Mouse (Mus musculus): ENCODE results near the gene Tnk2.

DNA sequence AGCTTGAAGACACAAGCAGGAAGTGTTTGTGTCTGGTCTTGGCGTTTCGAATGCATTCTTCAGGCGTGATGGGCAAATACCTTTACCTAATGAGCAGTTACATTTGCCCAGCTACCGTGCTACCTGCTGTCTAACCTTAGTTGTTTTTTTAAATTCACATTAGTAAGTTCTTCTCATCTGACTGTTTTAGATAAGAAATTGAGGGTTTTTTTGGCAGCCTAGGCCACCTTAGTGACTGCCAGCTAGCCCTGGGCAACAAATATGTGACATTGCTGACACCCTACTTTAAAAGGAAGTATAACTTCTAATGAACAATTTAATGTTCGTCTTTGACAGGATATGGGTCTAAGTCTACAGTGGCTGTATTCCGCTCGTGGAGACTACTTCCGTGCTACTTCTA lies 15.5 kb upstream of the Tnk2 start:
- no peak for TF ChIP-seq CTCF (IDR thresholded peaks at IDR 0.05; ENCODE audit: low read depth)
- no peak for TF ChIP-seq EP300 (optimal IDR thresholded peaks at IDR 0.05)

Data from stomach, postnatal 0 days (tissue).